Mouse (Mus musculus) olfactory bulb, adult 2 months (tissue): ENCODE results near the gene Rgs6. TPM values are rescaled to one million over a fixed set of nuclear protein-coding genes. Genes with fewer than 3 reads are reported as not detected.

Experiments
- H3K27ac ChIP-seq: fragments of 200-500 bp; 2 replicates; pipeline ENCODE4 v1.5.1; 2012; ENCODE audit warnings: low read depth, low read length; ENCODE audit not compliant: insufficient read depth
- H3K4me1 ChIP-seq: fragments of 200-500 bp; 2 replicates; pipeline ENCODE4 v1.6.1; 2012; ENCODE audit warnings: low read length; ENCODE audit not compliant: control insufficient read depth, insufficient read depth
- H3K4me3 ChIP-seq: fragments of 200-500 bp; 2 replicates; pipeline ENCODE4 v1.5.1; 2012; ENCODE audit warnings: mild to moderate bottlenecking, low read depth, low read length, moderate library complexity; ENCODE audit not compliant: insufficient read depth
- CTCF ChIP-seq: fragments of 200-500 bp; IDR thresholded peaks from 2 replicates; pipeline ENCODE4 v1.5.1; 2012; ENCODE audit warnings: low read depth, mild to moderate bottlenecking, low read length, moderate library complexity; ENCODE audit not compliant: insufficient read depth
- POLR2A ChIP-seq: fragments of 200-500 bp; IDR thresholded peaks from 2 replicates; pipeline ENCODE4 v1.6.1; 2012; ENCODE audit warnings: mild to moderate bottlenecking, low read depth, low read length, moderate library complexity; ENCODE audit not compliant: insufficient read depth
- WGBS: fragments of 180-500 bp; shearing (Covaris S2); methylation state at CpG from one replicate; pipeline ENCODE4 v1.1.7; 2018; 5-methylcytosine and 5-hydroxymethylcytosine counted together
- polyA plus RNA-seq: library from polyadenylated mRNA; stranded (reverse); fragments of >200 nt; gene quantifications from 2 replicates; pipeline ENCODE4 v1.2.4, GENCODE M21; 2012; ENCODE audit warnings: low replicate concordance; ENCODE audit not compliant: missing spikeins, insufficient read depth, insufficient read length

Gene Rgs6
- polyA plus RNA-seq, 1 experiment = not detected

- H3K4me3 ChIP-seq = no peak overlapping the region
- H3K27ac ChIP-seq = no peak overlapping the region
- no peaks in the 10 kb centered on the region for H3K4me1 ChIP-seq
- WGBS = 91% methylated on average over 3 of the region's 3 CpGs
- TF ChIP-seq POLR2A (no peak), CTCF (no peak)
Observed at GRCm38 (mm10) chr12:82848304-82848872, 260.3 kb downstream of the Rgs6 start.

- 91% methylated on average over 5 of the region's 5 CpGs for WGBS
- Histone ChIP-seq H3K4me3 (no peak overlapping the region), H3K27ac (no peak overlapping the region), H3K4me1 (0 out of 2 replicates have a peak, but pooled peaks cover 2% of the 10 kb centered on the region)
- no peak for TF ChIP-seq CTCF
- no peak for TF ChIP-seq POLR2A
Observed at GRCm38 (mm10) chr12:82854902-82855301, 266.8 kb downstream of the Rgs6 start.

GRCm38 (mm10) chr12:82855333-82856107, 267.4 kb downstream of the Rgs6 start:
- TF ChIP-seq POLR2A (no peak), CTCF (no peak)
- Histone ChIP-seq H3K4me1 (0 out of 2 replicates have a peak, but pooled peaks cover 2% of the 10 kb centered on the region), H3K4me3 (no peak overlapping the region), H3K27ac (no peak overlapping the region; the same call in 1 of the 2 replicates)
- WGBS = 43% methylated on average over 4 of the region's 4 CpGs

GRCm38 (mm10) chr12:82865686-82866085, 277.6 kb downstream of the Rgs6 start:
- H3K4me3 ChIP-seq = no peak overlapping the region
- H3K4me1 ChIP-seq = 0 out of 2 replicates have a peak, but pooled peaks cover 3% of the 10 kb centered on the region
- H3K27ac ChIP-seq = no peak overlapping the region
- no peak for TF ChIP-seq POLR2A
- TF ChIP-seq CTCF = no peak
- 31% methylated on average over 2 of the region's 2 CpGs for WGBS

GRCm38 (mm10) chr12:82880711-82881110, 292.6 kb downstream of the Rgs6 start:
- WGBS = 94% methylated on average over 5 of the region's 5 CpGs
- Histone ChIP-seq H3K27ac (no peak overlapping the region), H3K4me1 (no peaks in the 10 kb centered on the region), H3K4me3 (no peak overlapping the region)
- no peak for TF ChIP-seq POLR2A
- TF ChIP-seq CTCF = no peak

GRCm38 (mm10) chr12:82883079-82883478, 295.0 kb downstream of the Rgs6 start:
- TF ChIP-seq CTCF (no peak), POLR2A (no peak)
- Histone ChIP-seq H3K4me1 (no peaks in the 10 kb centered on the region), H3K27ac (no peak overlapping the region), H3K4me3 (no peak overlapping the region)
- WGBS = 93% methylated on average over 1 of the region's 1 CpGs

- Histone ChIP-seq H3K4me3 (no peak overlapping the region), H3K27ac (no peak overlapping the region), H3K4me1 (no peaks in the 10 kb centered on the region)
- 64% methylated on average over 6 of the region's 6 CpGs for WGBS
- TF ChIP-seq POLR2A (no peak), CTCF (no peak)
Observed at GRCm38 (mm10) chr12:82894971-82895838, 307.1 kb downstream of the Rgs6 start.

GRCm38 (mm10) chr12:82905773-82906172, 317.7 kb downstream of the Rgs6 start:
- Histone ChIP-seq H3K4me1 (peaks cover 9% of the 10 kb centered on the region), H3K4me3 (no peak overlapping the region), H3K27ac (peak overlapping the region; percentile 26; the same call in 1 of the 2 replicates)
- TF ChIP-seq POLR2A (no peak), CTCF (no peak)
- WGBS = 19% methylated on average over 1 of the region's 1 CpGs
